In genomic region chr9:71811404-71811803, GRCm38 (mm10) we compare ENCODE assay signal across 19 mouse cellular contexts. TPM values are rescaled to one million over a fixed set of nuclear protein-coding genes. Genes with fewer than 3 reads are reported as not detected.
A peak's percentile ranks its signal among the peaks of the same experiment; 100 is the strongest.
DNase-seq lines count a peak whose midpoint lies in the region; ATAC-seq lines count a peak whose summit lies in the region.
"Had no signal": no experiment of that assay in that cellular context is flagged by ENCODE, and none has a peak within 500 bp of the region (broad histone marks: within the 10 kb centered on the region; RNA-seq: fewer than 3 reads in every experiment).

No protein-coding gene starts in this region.

- no peak overlapping the region for H3K4me2 ChIP-seq in forebrain, embryonic 15.5 days (replicated peaks)
- H3K4me2 ChIP-seq in kidney, embryonic 14.5 days (replicated peaks; ENCODE audit: low read depth, low read length): no peak overlapping the region
- H3K4me2 ChIP-seq in midbrain, embryonic 11.5 days: no peak overlapping the region
- H3K4me2 ChIP-seq: forebrain, embryonic 13.5 days; hindbrain, embryonic 13.5 days had no signal

- no peaks in the 10 kb centered on the region for H3K36me3 ChIP-seq in forebrain, embryonic 10.5 days (replicated peaks)
- no peaks in the 10 kb centered on the region for H3K36me3 ChIP-seq in forebrain, embryonic 15.5 days
- no peaks in the 10 kb centered on the region for H3K36me3 ChIP-seq in kidney, embryonic 14.5 days (ENCODE audit: control insufficient read depth, insufficient read depth, low read length)
- H3K36me3 ChIP-seq in midbrain, embryonic 11.5 days (ENCODE audit: control insufficient read depth, insufficient read depth, low read length): no peaks in the 10 kb centered on the region
- H3K36me3 ChIP-seq in midbrain, embryonic 10.5 days: no peaks in the 10 kb centered on the region
- H3K36me3 ChIP-seq: heart, embryonic 10.5 days; hindbrain, embryonic 13.5 days had no signal

- H3K4me1 ChIP-seq in forebrain, embryonic 10.5 days: peaks cover 37% of the 10 kb centered on the region
- H3K4me1 ChIP-seq in forebrain, embryonic 15.5 days: no peaks in the 10 kb centered on the region
- peaks cover 8% of the 10 kb centered on the region; the same call in 1 of the 2 replicates for H3K4me1 ChIP-seq in kidney, embryonic 14.5 days (ENCODE audit: control insufficient read depth, insufficient read depth, low read length)
- no peaks in the 10 kb centered on the region for H3K4me1 ChIP-seq in midbrain, embryonic 11.5 days (ENCODE audit: control insufficient read depth, insufficient read depth, low read length)
- peaks cover 20% of the 10 kb centered on the region for H3K4me1 ChIP-seq in midbrain, embryonic 10.5 days

- H3K27ac ChIP-seq in forebrain, embryonic 10.5 days: peak overlapping the region; percentile 22; the same call in 1 of the 2 replicates
- H3K27ac ChIP-seq in forebrain, embryonic 15.5 days (replicated peaks): no peak overlapping the region
- H3K27ac ChIP-seq in kidney, embryonic 14.5 days (ENCODE audit: low read depth, low read length): no peak overlapping the region
- H3K27ac ChIP-seq in midbrain, embryonic 11.5 days (ENCODE audit: low read depth, low read length): no peak overlapping the region
- no peak overlapping the region for H3K27ac ChIP-seq in midbrain, embryonic 10.5 days (replicated peaks)
- H3K27ac ChIP-seq: forebrain, embryonic 13.5 days; heart, embryonic 10.5 days; hindbrain, embryonic 13.5 days had no signal

- H3K4me3 ChIP-seq in forebrain, embryonic 10.5 days: no peak overlapping the region
- H3K4me3 ChIP-seq in forebrain, embryonic 15.5 days: no peak overlapping the region
- H3K4me3 ChIP-seq in kidney, embryonic 14.5 days (ENCODE audit: low read length): no peak overlapping the region
- no peak overlapping the region for H3K4me3 ChIP-seq in midbrain, embryonic 11.5 days (ENCODE audit: low read depth, low read length)
- no peak overlapping the region for H3K4me3 ChIP-seq in midbrain, embryonic 10.5 days
- H3K4me3 ChIP-seq: forebrain, embryonic 13.5 days; heart, embryonic 10.5 days; hindbrain, embryonic 13.5 days had no signal

- no peak for DNase-seq in forebrain, embryonic 10.5 days (ENCODE audit: extremely low spot score, low spot score)
- no peak for DNase-seq in kidney, adult 8-10 months
- peak; percentile 19 for DNase-seq in midbrain, embryonic 11.5 days (ENCODE audit: low spot score, missing footprints)
- no peak for DNase-seq in midbrain, embryonic 10.5 days (ENCODE audit: low spot score)
- DNase-seq in kidney, postnatal 14 days: peak; percentile 52
- DNase-seq: adrenal gland, postnatal 10 days; cerebellum, adult 11 months; cerebellum, adult 8-10 months; cerebellum, postnatal 14 days; gastrocnemius, postnatal 36 days; heart, adult 18-20 months; heart, postnatal 10 days; heart, postnatal 4 days had no signal

- 0 out of 2 replicates have a peak, but pooled peaks cover 3% of the 10 kb centered on the region for H3K9me3 ChIP-seq in forebrain, embryonic 10.5 days
- no peaks in the 10 kb centered on the region for H3K9me3 ChIP-seq in forebrain, embryonic 15.5 days
- H3K9me3 ChIP-seq in kidney, embryonic 14.5 days (ENCODE audit: control insufficient read depth, low read length): no peaks in the 10 kb centered on the region
- H3K9me3 ChIP-seq in midbrain, embryonic 11.5 days (ENCODE audit: control insufficient read depth, low read length): no peaks in the 10 kb centered on the region
- no peaks in the 10 kb centered on the region for H3K9me3 ChIP-seq in midbrain, embryonic 10.5 days (replicated peaks)
- H3K9me3 ChIP-seq: forebrain, embryonic 13.5 days; heart, embryonic 10.5 days; hindbrain, embryonic 13.5 days had no signal

- peaks cover 12% of the 10 kb centered on the region for H3K27me3 ChIP-seq in forebrain, embryonic 10.5 days (ENCODE audit: poor library complexity, severe bottlenecking)
- H3K27me3 ChIP-seq in forebrain, embryonic 15.5 days: no peaks in the 10 kb centered on the region
- H3K27me3 ChIP-seq in kidney, embryonic 14.5 days (ENCODE audit: control insufficient read depth, insufficient read depth, low read length): no peaks in the 10 kb centered on the region
- H3K27me3 ChIP-seq in midbrain, embryonic 11.5 days (ENCODE audit: control insufficient read depth, insufficient read depth, low read length): no peaks in the 10 kb centered on the region; the same call in 1 of the 2 replicates
- H3K27me3 ChIP-seq in midbrain, embryonic 10.5 days (ENCODE audit: low read depth, poor library complexity, severe bottlenecking): peaks cover 7% of the 10 kb centered on the region
- H3K27me3 ChIP-seq: hindbrain, embryonic 13.5 days had no signal

- H3K9ac ChIP-seq in forebrain, embryonic 15.5 days (replicated peaks): no peak overlapping the region
- H3K9ac ChIP-seq in kidney, embryonic 14.5 days (ENCODE audit: low read depth, low read length): no peak overlapping the region
- no peak overlapping the region for H3K9ac ChIP-seq in midbrain, embryonic 11.5 days (ENCODE audit: low read length)
- H3K9ac ChIP-seq: forebrain, embryonic 13.5 days; hindbrain, embryonic 13.5 days had no signal

- 72% methylated on average over 5 of the region's 5 CpGs for WGBS in forebrain, embryonic 10.5 days
- WGBS in forebrain, embryonic 15.5 days: 69% methylated on average over 5 of the region's 5 CpGs
- 59% methylated on average over 5 of the region's 5 CpGs for WGBS in kidney, embryonic 14.5 days
- WGBS in midbrain, embryonic 11.5 days: 75% methylated on average over 5 of the region's 5 CpGs
- WGBS in midbrain, embryonic 10.5 days: 68% methylated on average over 5 of the region's 5 CpGs

- no peak for ATAC-seq in forebrain, embryonic 15.5 days (replicated peaks)
- 0 out of 2 replicates have a peak, but pooled peaks have one; percentile 41 for ATAC-seq in kidney, embryonic 14.5 days (ENCODE audit: low FRiP score, low TSS enrichment)
- ATAC-seq in midbrain, embryonic 11.5 days (ENCODE audit: low FRiP score): no peak
- ATAC-seq in erythroid progenitor cell, adult 5-6 weeks (replicated peaks; ENCODE audit: low FRiP score, poor library complexity, severe bottlenecking): no peak
- ATAC-seq: forebrain, embryonic 13.5 days had no signal

RNA-seq across cellular contexts. Expression of gene Cgnl1, which starts 40.0 kb away (rescaled TPM):
- 7.3 and 7.6 TPM in 2 replicates for polyA plus RNA-seq in forebrain, embryonic 10.5 days (2016; fragmentation: Nextera tagmentation; extraction: Ambion mirVana)
- polyA plus RNA-seq in forebrain, embryonic 15.5 days (2015; fragmentation: Nextera tagmentation; extraction: Ambion mirVana): 3.9 and 4.0 TPM in 2 replicates
- 19.3 and 24.2 TPM in 2 replicates for polyA plus RNA-seq in kidney, embryonic 14.5 days (2014; fragmentation: Nextera tagmentation; extraction: Ambion mirVana)
- polyA plus RNA-seq in midbrain, embryonic 11.5 days (2014; fragmentation: Nextera tagmentation; extraction: Ambion mirVana): 4.2 and 4.6 TPM in 2 replicates
- 6.3 and 6.5 TPM in 2 replicates for polyA plus RNA-seq in midbrain, embryonic 10.5 days (2016; fragmentation: Nextera tagmentation; extraction: Ambion mirVana)
- total RNA-seq in erythroid progenitor cell, adult 5-6 weeks (2015; ENCODE audit: low replicate concordance): not detected in 2 replicates
- total RNA-seq in erythroid progenitor cell, adult 5-6 weeks (2017; ENCODE audit: low replicate concordance): not detected in 2 replicates

Comparison
In these comparisons a context has a peak if more than half of its experiments do, and no peak if none do; other contexts are left out.
1. DNase-seq: peak in midbrain, embryonic 11.5 days (single experiment) and kidney, postnatal 14 days (single experiment); none in forebrain, embryonic 10.5 days (single experiment), kidney, adult 8-10 months (0 of 2) and midbrain, embryonic 10.5 days (single experiment).